ENCODE assay signal across 8 mouse cellular contexts in the genomic region with DNA sequence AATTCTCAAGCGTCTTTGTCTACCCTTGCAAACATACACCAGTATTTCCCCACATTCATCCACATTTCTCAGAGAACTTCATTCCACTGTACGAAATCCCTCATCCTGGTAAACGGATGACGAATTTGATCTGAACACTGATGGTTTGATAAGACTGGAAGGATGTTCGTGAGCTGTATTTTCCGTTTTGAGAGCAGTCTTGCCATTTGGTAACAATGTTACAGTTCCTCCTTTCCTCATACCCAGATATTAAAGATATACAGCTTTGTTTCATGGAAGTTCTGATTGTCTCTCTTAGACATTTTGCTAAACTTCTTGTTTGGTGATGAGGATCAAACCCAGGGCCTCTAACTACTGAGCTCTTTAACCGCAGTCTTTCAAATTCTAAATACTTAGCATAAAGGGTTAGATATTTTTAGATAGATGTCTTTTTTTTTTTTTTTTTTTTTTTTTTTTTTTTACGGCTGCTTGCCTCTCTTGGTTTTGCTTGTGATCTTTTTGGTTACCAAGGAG. TPM values are rescaled to one million over a fixed set of nuclear protein-coding genes. Genes with fewer than 3 reads are reported as not detected.
DNase-seq lines count a peak whose midpoint lies in the region; ATAC-seq lines count a peak whose summit lies in the region.

No protein-coding gene starts in this region.

- intact Hi-C loops in heart, postnatal 36 days (cut with DNase I): no loop called here

- WGBS in heart, embryonic 10.5 days: 55% methylated on average over 8 of the region's 8 CpGs
- 63% methylated on average over 8 of the region's 8 CpGs for WGBS in hindbrain, embryonic 11.5 days

- peak overlapping the region; percentile 64 for H3K4me2 ChIP-seq in hindbrain, embryonic 11.5 days (replicated peaks; ENCODE audit: low read depth, low read length)

- H3K27ac ChIP-seq in heart, embryonic 10.5 days: peak overlapping the region; percentile 97
- no peak overlapping the region for H3K27ac ChIP-seq in hindbrain, embryonic 11.5 days (ENCODE audit: low read depth, low read length)

- no peaks in the 10 kb centered on the region for H3K9me3 ChIP-seq in heart, embryonic 10.5 days
- no peaks in the 10 kb centered on the region for H3K9me3 ChIP-seq in hindbrain, embryonic 11.5 days (ENCODE audit: control insufficient read depth, low read length)

- no peak for ATAC-seq in hindbrain, embryonic 11.5 days (ENCODE audit: low FRiP score)

- H3K36me3 ChIP-seq in heart, embryonic 10.5 days: no peaks in the 10 kb centered on the region
- no peaks in the 10 kb centered on the region for H3K36me3 ChIP-seq in hindbrain, embryonic 11.5 days (ENCODE audit: control insufficient read depth, insufficient read depth, low read length)

- H3K27me3 ChIP-seq in heart, embryonic 10.5 days (ENCODE audit: insufficient read depth, poor library complexity, severe bottlenecking): no peaks in the 10 kb centered on the region
- H3K27me3 ChIP-seq in hindbrain, embryonic 11.5 days (ENCODE audit: control insufficient read depth, insufficient read depth, low read length): no peaks in the 10 kb centered on the region

- no peak for DNase-seq in heart, embryonic 10.5 days (ENCODE audit: low spot score)
- DNase-seq in heart, postnatal 36 days: no peak
- peak; percentile 69 for DNase-seq in MN1 (ENCODE audit: low spot score)
- DNase-seq in hindbrain, embryonic 11.5 days (ENCODE audit: low spot score): peak; percentile 25
- peak; percentile 21 for DNase-seq in lung, postnatal 36 days
- DNase-seq in adrenal gland, adult 2 months: no peak
- no peak for DNase-seq in cerebellum, postnatal 14 days
- no peak for DNase-seq in urinary bladder, postnatal 10 days (ENCODE audit: low spot score)

- peak overlapping the region; percentile 45; the same call in 1 of the 2 replicates for H3K9ac ChIP-seq in hindbrain, embryonic 11.5 days (ENCODE audit: low read depth, low read length)

- H3K4me3 ChIP-seq in heart, embryonic 10.5 days: peak overlapping the region; percentile 88
- peak overlapping the region; percentile 94 for H3K4me3 ChIP-seq in hindbrain, embryonic 11.5 days (ENCODE audit: low read depth, low read length)

- peaks cover 10% of the 10 kb centered on the region; the same call in 1 of the 2 replicates for H3K4me1 ChIP-seq in heart, embryonic 10.5 days
- H3K4me1 ChIP-seq in hindbrain, embryonic 11.5 days (replicated peaks; ENCODE audit: control insufficient read depth, insufficient read depth, low read length): no peaks in the 10 kb centered on the region

RNA-seq across cellular contexts. Expression of a gene that starts 0.6 kb away (rescaled TPM):
- polyA plus RNA-seq in heart, embryonic 10.5 days (2016; fragmentation: Nextera tagmentation; extraction: Ambion mirVana): 7.4 and 8.1 TPM in 2 replicates
- 10 to 100 TPM; 39.0 to 41.1 TPM for total RNA-seq in heart, postnatal 36 days (2021)
- 14.5 TPM in 2 replicates for polyA plus RNA-seq in hindbrain, embryonic 11.5 days (2014; fragmentation: Nextera tagmentation; extraction: Ambion mirVana)
- 10 to 100 TPM; 27.2 to 32.3 TPM for total RNA-seq in adrenal gland, adult 2 months (2021)
- polyA plus RNA-seq in adrenal gland, adult 2 months (2012; rRNA removed): 1.6 and 1.9 TPM in 2 replicates

Comparison
In these comparisons a context has a peak if more than half of its experiments do, and no peak if none do; other contexts are left out.
1. DNase-seq: peak in MN1 (single experiment), hindbrain, embryonic 11.5 days (single experiment) and lung, postnatal 36 days (single experiment); none in heart, embryonic 10.5 days (single experiment), heart, postnatal 36 days (0 of 2), adrenal gland, adult 2 months (single experiment), cerebellum, postnatal 14 days (0 of 2) and urinary bladder, postnatal 10 days (single experiment).